Mouse (Mus musculus) embryonic facial prominence, embryonic 14.5 days (tissue): ENCODE data around the gene Lrrc23. TPM values are rescaled to one million over a fixed set of nuclear protein-coding genes. Genes with fewer than 3 reads are reported as not detected.
A peak's percentile ranks its signal among the peaks of the same experiment; 100 is the strongest.

Source experiments
- ATAC-seq: fragments of 200-750 bp; cut with Nextera tagmentation; 2 replicates; pipeline ENCODE4 v1.8.0; 2017; ENCODE audit warnings: low read depth, moderate number of reproducible peaks, moderate TSS enrichment
- DNase-seq: peaks from one replicate; pipeline ENCODE4 v3.0.0-alpha.2; 2015; ENCODE audit warnings: low spot score
- H3K27ac ChIP-seq: fragments of 300-500 bp; sonication (generic); replicated peaks from 2 replicates; pipeline ENCODE4 v1.5.1; 2014; ENCODE audit warnings: low read depth, mild to moderate bottlenecking, low read length, moderate library complexity
- H3K27me3 ChIP-seq: fragments of 300-500 bp; sonication (generic); replicated peaks from 2 replicates; pipeline ENCODE4 v1.6.1; 2014; ENCODE audit warnings: low read length; ENCODE audit not compliant: control insufficient read depth, insufficient read depth
- H3K36me3 ChIP-seq: fragments of 300-500 bp; sonication (generic); 2 replicates; pipeline ENCODE4 v1.6.1; 2014; ENCODE audit warnings: low read length, mixed read lengths; ENCODE audit not compliant: control insufficient read depth, insufficient read depth
- H3K4me1 ChIP-seq: fragments of 300-500 bp; sonication (generic); 2 replicates; pipeline ENCODE4 v1.6.1; 2014; ENCODE audit warnings: antibody characterized with exemption, low read length; ENCODE audit not compliant: control insufficient read depth, insufficient read depth
- H3K4me2 ChIP-seq: fragments of 300-500 bp; sonication (generic); 2 replicates; pipeline ENCODE4 v1.6.1; 2014; ENCODE audit warnings: low read depth, mild to moderate bottlenecking, low read length, moderate library complexity, mixed read lengths
- H3K4me3 ChIP-seq: fragments of 300-500 bp; sonication (generic); 2 replicates; pipeline ENCODE4 v1.5.1; 2014; ENCODE audit warnings: low read depth, mild to moderate bottlenecking, low read length
- H3K9ac ChIP-seq: fragments of 300-500 bp; sonication (generic); 2 replicates; pipeline ENCODE4 v1.6.1; 2014; ENCODE audit warnings: low read depth, mild to moderate bottlenecking, low read length, moderate library complexity, mixed read lengths
- H3K9me3 ChIP-seq: fragments of 300-500 bp; sonication (generic); 2 replicates; pipeline ENCODE4 v1.6.1; 2016; ENCODE audit warnings: low read length; ENCODE audit not compliant: control insufficient read depth
- WGBS: fragments of 180-500 bp; shearing (Covaris S2); extraction: QIAGEN DNeasy Blood & Tissue Kit; methylation state at CpG from one replicate; pipeline ENCODE4 v1.1.7; 2014; 5-methylcytosine and 5-hydroxymethylcytosine counted together
- polyA plus RNA-seq: library from polyadenylated mRNA; unstranded; fragments of >200 nt; fragmentation: Nextera tagmentation; extraction: Ambion mirVana; gene quantifications from 2 replicates; pipeline ENCODE4 v1.2.1, GENCODE M21; 2014

Lrrc23 gene
- polyA plus RNA-seq, 1 experiment from 2014 or later = 13.2 TPM

GRCm38 (mm10) chr6:124787722-124788121, 8.2 kb upstream of the Lrrc23 start:
- no peaks in the 10 kb centered on the region for H3K4me1 ChIP-seq
- ATAC-seq (no peak), DNase-seq (no peak)
- H3K9ac ChIP-seq = no peak overlapping the region
- no peak overlapping the region for H3K27ac ChIP-seq
- H3K4me3 ChIP-seq = no peak overlapping the region
- WGBS = 74% methylated on average over 10 of the region's 10 CpGs
- no peaks in the 10 kb centered on the region for H3K27me3 ChIP-seq
- no peaks in the 10 kb centered on the region for H3K9me3 ChIP-seq
- H3K4me2 ChIP-seq = no peak overlapping the region
- H3K36me3 ChIP-seq = no peaks in the 10 kb centered on the region

GRCm38 (mm10) chr6:124786756-124787420, 7.4 kb upstream of the Lrrc23 start:
- no peaks in the 10 kb centered on the region for H3K27me3 ChIP-seq
- no peak overlapping the region for H3K27ac ChIP-seq
- H3K9ac ChIP-seq = no peak overlapping the region
- no peak overlapping the region for H3K4me3 ChIP-seq
- H3K4me2 ChIP-seq = no peak overlapping the region
- WGBS = 54% methylated on average over 8 of the region's 8 CpGs
- no peaks in the 10 kb centered on the region for H3K9me3 ChIP-seq
- H3K36me3 ChIP-seq = no peaks in the 10 kb centered on the region
- no peak for DNase-seq
- H3K4me1 ChIP-seq = peaks cover 5% of the 10 kb centered on the region; the same call in 1 of the 2 replicates
- ATAC-seq = no peak

GRCm38 (mm10) chr6:124782436-124782835, 2.9 kb upstream of the Lrrc23 start:
- WGBS = 15% methylated on average over 6 of the region's 6 CpGs
- Histone ChIP-seq H3K9ac (no peak overlapping the region), H3K4me2 (peak overlapping the region; percentile 37), H3K4me3 (peak overlapping the region; percentile 21; the same call in 1 of the 2 replicates), H3K4me1 (peaks cover 17% of the 10 kb centered on the region), H3K9me3 (no peaks in the 10 kb centered on the region), H3K27ac (peak overlapping the region; percentile 65), H3K27me3 (no peaks in the 10 kb centered on the region), H3K36me3 (no peaks in the 10 kb centered on the region)
- DNase-seq = peak; percentile 81
- ATAC-seq = no peak; the same call in 1 of the 2 replicates

- Histone ChIP-seq H3K4me2 (no peak overlapping the region), H3K9me3 (no peaks in the 10 kb centered on the region), H3K27ac (no peak overlapping the region), H3K36me3 (no peaks in the 10 kb centered on the region), H3K4me3 (no peak overlapping the region), H3K4me1 (peaks cover 17% of the 10 kb centered on the region), H3K9ac (no peak overlapping the region), H3K27me3 (no peaks in the 10 kb centered on the region)
- no peak for DNase-seq
- ATAC-seq = no peak
- 87% methylated on average over 7 of the region's 7 CpGs for WGBS
Observed at GRCm38 (mm10) chr6:124780917-124781316, 1.4 kb upstream of the Lrrc23 start.

GRCm38 (mm10) chr6:124779984-124780416, 473 bp upstream of the Lrrc23 start:
- Histone ChIP-seq H3K27me3 (no peaks in the 10 kb centered on the region), H3K9ac (peak overlapping the region; percentile 52)

GRCm38 (mm10) chr6:124770511-124770910, 9.0 kb downstream of the Lrrc23 start:
- no peak overlapping the region for H3K27ac ChIP-seq
- 84% methylated on average over 15 of the region's 15 CpGs for WGBS
- no peaks in the 10 kb centered on the region for H3K36me3 ChIP-seq
- no peak overlapping the region for H3K9ac ChIP-seq
- H3K27me3 ChIP-seq = no peaks in the 10 kb centered on the region
- peaks cover 14% of the 10 kb centered on the region for H3K4me1 ChIP-seq
- ATAC-seq (no peak), DNase-seq (no peak)
- no peak overlapping the region for H3K4me2 ChIP-seq
- H3K4me3 ChIP-seq = no peak overlapping the region
- no peaks in the 10 kb centered on the region for H3K9me3 ChIP-seq

More at GRCm38 (mm10) chr6:124779984-124780416, 473 bp upstream of the Lrrc23 start:
- DNase-seq = no peak
- 4% methylated on average over 10 of the region's 10 CpGs for WGBS
- H3K4me3 ChIP-seq = peak overlapping the region; percentile 30
- peaks cover 17% of the 10 kb centered on the region for H3K4me1 ChIP-seq
- H3K27ac ChIP-seq = no peak overlapping the region
- H3K36me3 ChIP-seq = no peaks in the 10 kb centered on the region
- no peak for ATAC-seq
- no peaks in the 10 kb centered on the region for H3K9me3 ChIP-seq
- H3K4me2 ChIP-seq = peak overlapping the region; percentile 80

- peaks cover 14% of the 10 kb centered on the region for H3K4me1 ChIP-seq
- 60% methylated on average over 7 of the region's 7 CpGs for WGBS
- peak overlapping the region; percentile 60 for H3K4me3 ChIP-seq
- peak overlapping the region; percentile 69 for H3K9ac ChIP-seq
- peak overlapping the region; percentile 91 for H3K4me2 ChIP-seq
- H3K27ac ChIP-seq = no peak overlapping the region
- H3K9me3 ChIP-seq = no peaks in the 10 kb centered on the region
- ATAC-seq = no peak
- no peak for DNase-seq
- H3K36me3 ChIP-seq = no peaks in the 10 kb centered on the region
- no peaks in the 10 kb centered on the region for H3K27me3 ChIP-seq
Observed at GRCm38 (mm10) chr6:124770013-124770412, 9.5 kb downstream of the Lrrc23 start.

- H3K27ac ChIP-seq = no peak within 1 kb of the TSS
- H3K4me3 ChIP-seq = peak within 1 kb of the TSS; percentile 60
- H3K4me1 ChIP-seq = peaks cover 14% of the 10 kb centered on the region
- whole genome bisulfite sequencing = 1% methylated on average over 33 of the region's 54 CpGs
- H3K9ac ChIP-seq = peak within 1 kb of the TSS; percentile 69
- peak; percentile 85 for DNase-seq
- ATAC-seq = peak; percentile 71
- no peaks in the 10 kb centered on the region for H3K27me3 ChIP-seq
- H3K4me2 ChIP-seq = peak within 1 kb of the TSS; percentile 91
- no peaks in the 10 kb centered on the region for H3K36me3 ChIP-seq
- H3K9me3 ChIP-seq = no peaks in the 10 kb centered on the region
Observed at GRCm38 (mm10) chr6:124769101-124769765, 10.3 kb downstream of the Lrrc23 start, which contains the start of gene Eno2. Gene Eno2, minus strand, starts transcription at chr6:124769673.
